Mouse (Mus musculus): ENCODE data around the gene Ablim1. TPM values are rescaled to one million over a fixed set of nuclear protein-coding genes. Genes with fewer than 3 reads are reported as not detected.

Gene Ablim1
- total RNA-seq, 2 experiments from 2014 or later, result 10.0 to 12.6 TPM

GRCm38 (mm10) chr19:57062746-57063145, 252.0 kb downstream of the Ablim1 start:
- no peak for ATAC-seq (replicated peaks; ENCODE audit: low FRiP score, poor library complexity, severe bottlenecking)

- ATAC-seq (replicated peaks; ENCODE audit: low FRiP score, poor library complexity, severe bottlenecking), result no peak
Observed at GRCm38 (mm10) chr19:57059018-57059580, 255.6 kb downstream of the Ablim1 start.

- no peak for ATAC-seq (replicated peaks; ENCODE audit: low FRiP score, poor library complexity, severe bottlenecking)
Observed at GRCm38 (mm10) chr19:57057568-57057967, 257.2 kb downstream of the Ablim1 start.

- ATAC-seq (replicated peaks; ENCODE audit: low FRiP score, poor library complexity, severe bottlenecking), result no peak
Observed at GRCm38 (mm10) chr19:57055215-57056120, 259.3 kb downstream of the Ablim1 start.

GRCm38 (mm10) chr19:57052959-57053358, 261.8 kb downstream of the Ablim1 start:
- no peak for ATAC-seq (replicated peaks; ENCODE audit: low FRiP score, poor library complexity, severe bottlenecking)

GRCm38 (mm10) chr19:57052016-57052415, 262.7 kb downstream of the Ablim1 start:
- ATAC-seq (replicated peaks; ENCODE audit: low FRiP score, poor library complexity, severe bottlenecking), result no peak

GRCm38 (mm10) chr19:57049592-57050090, 265.1 kb downstream of the Ablim1 start:
- no peak for ATAC-seq (replicated peaks; ENCODE audit: low FRiP score, poor library complexity, severe bottlenecking)

- no peak for ATAC-seq (replicated peaks; ENCODE audit: low FRiP score, poor library complexity, severe bottlenecking)
Observed at GRCm38 (mm10) chr19:57047671-57048320, 266.9 kb downstream of the Ablim1 start.

- ATAC-seq (replicated peaks; ENCODE audit: low FRiP score, poor library complexity, severe bottlenecking), result no peak
Observed at GRCm38 (mm10) chr19:57039258-57039657, 275.5 kb downstream of the Ablim1 start.

- no peak for ATAC-seq (replicated peaks; ENCODE audit: low FRiP score, poor library complexity, severe bottlenecking)
Observed at GRCm38 (mm10) chr19:57036860-57037259, 277.9 kb downstream of the Ablim1 start.

- no peak for ATAC-seq (replicated peaks; ENCODE audit: low FRiP score, poor library complexity, severe bottlenecking)
Observed at GRCm38 (mm10) chr19:57031582-57031981, 283.1 kb downstream of the Ablim1 start.

- ATAC-seq (replicated peaks; ENCODE audit: low FRiP score, poor library complexity, severe bottlenecking), result no peak
Observed at GRCm38 (mm10) chr19:57029461-57029860, 285.3 kb downstream of the Ablim1 start.

- no peak for ATAC-seq (replicated peaks; ENCODE audit: low FRiP score, poor library complexity, severe bottlenecking)
Observed at GRCm38 (mm10) chr19:57028327-57029179, 286.2 kb downstream of the Ablim1 start.

GRCm38 (mm10) chr19:57026501-57026900, 288.2 kb downstream of the Ablim1 start:
- no peak for ATAC-seq (replicated peaks; ENCODE audit: low FRiP score, poor library complexity, severe bottlenecking)

GRCm38 (mm10) chr19:57017785-57018179, 296.9 kb downstream of the Ablim1 start:
- no peak for ATAC-seq (replicated peaks; ENCODE audit: low FRiP score, poor library complexity, severe bottlenecking)

- no peak for ATAC-seq (replicated peaks; ENCODE audit: low FRiP score, poor library complexity, severe bottlenecking)
Observed at GRCm38 (mm10) chr19:57016995-57017784, 297.5 kb downstream of the Ablim1 start.

- no peak for ATAC-seq (replicated peaks; ENCODE audit: low FRiP score, poor library complexity, severe bottlenecking)
Observed at GRCm38 (mm10) chr19:57014808-57015207, 299.9 kb downstream of the Ablim1 start.

GRCm38 (mm10) chr19:57013271-57013677, 301.4 kb downstream of the Ablim1 start:
- no peak for ATAC-seq (replicated peaks; ENCODE audit: low FRiP score, poor library complexity, severe bottlenecking)

GRCm38 (mm10) chr19:57012068-57012467, 302.7 kb downstream of the Ablim1 start:
- ATAC-seq (replicated peaks; ENCODE audit: low FRiP score, poor library complexity, severe bottlenecking), result no peak
